Mouse (Mus musculus): ENCODE results near the gene Usp2. TPM values are rescaled to one million over a fixed set of nuclear protein-coding genes. Genes with fewer than 3 reads are reported as not detected.
A peak's percentile ranks its signal among the peaks of the same experiment; 100 is the strongest.

The Usp2 gene
- total RNA-seq, 2 experiments from 2014 or later, result 71.9 to 87.1 TPM

DNA sequence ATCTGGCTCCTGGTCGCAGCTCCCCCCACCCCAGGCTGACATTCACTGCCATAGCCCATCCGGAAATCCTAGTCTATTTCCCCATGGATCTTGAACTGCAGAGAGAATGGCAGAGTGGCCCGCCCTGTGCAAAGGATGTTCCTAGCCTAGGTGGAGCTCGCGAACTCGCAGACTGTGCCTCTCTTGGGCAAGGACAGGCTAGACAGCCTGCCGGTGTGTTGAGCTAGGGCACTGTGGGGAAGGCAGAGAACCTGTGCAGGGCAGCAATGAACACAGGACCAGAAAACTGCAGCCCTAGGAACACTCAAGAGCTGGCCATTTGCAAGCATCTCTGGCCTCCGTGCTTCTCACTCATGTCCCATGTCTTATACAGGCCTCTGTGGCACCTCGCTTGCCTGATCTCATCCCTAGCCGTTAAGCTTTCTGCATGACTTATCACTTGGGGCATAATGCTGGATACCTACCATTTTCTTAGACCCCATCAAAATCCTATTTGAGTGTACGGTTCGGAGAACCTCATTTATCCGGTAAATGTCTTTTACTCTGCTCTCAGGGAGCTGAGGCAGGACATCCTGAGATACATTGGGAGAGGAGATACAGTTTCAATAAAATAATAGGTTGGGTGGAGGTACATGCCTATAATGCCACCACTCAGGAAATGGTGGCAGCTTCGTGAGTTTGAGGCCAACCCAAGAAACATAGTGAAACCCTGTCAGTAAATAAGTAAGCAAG lies 22.2 kb upstream of the Usp2 start:
- DNase-seq (ENCODE audit: low spot score in 2 of 2), result peak in 1 of 2 experiments; percentile 51
- intact Hi-C loops (cut with DNase I), result loop anchor here (5.0 kb wide), 1 partner anchor 37 kb away; no protein-coding TSS in a partner anchor

DNA sequence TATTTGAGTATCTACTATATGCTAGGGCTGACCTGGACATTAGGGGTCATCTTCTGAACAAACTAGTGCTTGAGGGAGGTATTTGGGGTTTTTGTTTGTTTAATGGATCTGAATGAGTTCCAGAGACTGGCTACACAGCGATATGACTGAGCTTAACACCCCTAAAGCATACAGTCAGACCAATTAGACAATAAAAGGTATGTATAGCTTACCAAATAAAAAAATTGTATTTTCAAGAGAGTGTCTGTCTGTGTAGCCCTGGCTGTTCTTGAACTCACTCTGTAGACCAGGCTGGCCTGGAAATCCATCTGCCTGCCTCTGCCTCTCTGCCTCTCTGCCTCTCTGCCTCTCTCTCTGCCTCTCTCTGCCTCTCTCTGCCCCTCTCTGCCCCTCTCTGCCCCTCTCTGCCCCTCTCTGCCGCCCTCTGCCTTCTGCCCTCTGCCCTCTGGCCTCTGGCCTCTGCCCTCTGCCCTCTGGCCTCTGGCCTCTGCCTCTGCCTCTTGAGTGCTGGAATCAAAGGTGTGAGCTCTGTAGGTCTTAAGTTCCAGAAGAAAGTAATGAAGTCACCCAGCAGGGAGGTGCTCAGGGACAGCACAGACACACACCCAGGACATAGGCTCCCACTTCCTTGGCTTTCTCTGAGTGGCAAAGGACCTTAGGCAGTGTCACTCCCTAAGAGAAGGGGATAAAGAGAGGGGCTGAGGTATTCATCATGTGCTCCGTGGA lies 21.5 kb upstream of the Usp2 start:
- intact Hi-C loops (cut with DNase I), result no loop called here
- no peak for DNase-seq (ENCODE audit: low spot score in 2 of 2)

DNA sequence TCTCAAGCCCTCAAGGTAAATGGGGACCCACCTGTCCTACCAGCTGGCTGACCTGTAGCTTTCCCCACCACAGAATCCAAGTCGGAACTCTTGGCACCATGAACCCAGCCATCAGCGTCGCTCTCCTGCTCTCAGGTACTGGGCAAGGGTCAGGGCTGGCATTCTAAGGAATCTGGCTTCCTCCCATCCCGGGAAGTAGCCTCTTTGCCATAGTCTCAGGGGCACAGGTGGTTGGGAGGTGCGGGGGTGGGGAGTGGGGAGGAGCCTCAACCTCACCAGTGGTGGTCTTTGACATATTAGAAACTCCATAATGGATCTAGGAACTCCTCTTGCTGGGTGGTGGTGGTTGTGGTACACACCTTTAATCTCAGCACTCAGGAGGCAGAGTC lies 20.9 kb upstream of the Usp2 start:
- no peak for DNase-seq (ENCODE audit: low spot score in 2 of 2)
- intact Hi-C loops (cut with DNase I), result no loop called here

DNA sequence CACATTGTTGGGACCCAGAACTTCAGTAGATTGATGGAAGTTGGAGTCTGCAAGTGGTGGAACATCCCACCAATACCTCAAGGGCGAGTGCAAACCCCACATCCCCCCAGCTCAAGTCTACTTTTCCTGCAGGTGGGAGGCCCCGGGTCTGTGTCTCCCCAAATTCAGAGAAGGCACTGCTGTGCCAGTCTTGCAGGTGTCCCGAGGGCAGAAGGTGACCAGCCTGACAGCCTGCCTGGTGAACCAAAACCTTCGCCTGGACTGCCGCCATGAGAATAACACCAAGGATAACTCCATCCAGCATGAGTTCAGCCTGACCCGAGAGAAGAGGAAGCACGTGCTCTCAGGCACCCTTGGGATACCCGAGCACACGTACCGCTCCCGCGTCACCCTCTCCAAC lies 20.4 kb upstream of the Usp2 start:
- intact Hi-C loops (cut with DNase I), result no loop called here
- no peak for DNase-seq (ENCODE audit: low spot score in 2 of 2)

DNA sequence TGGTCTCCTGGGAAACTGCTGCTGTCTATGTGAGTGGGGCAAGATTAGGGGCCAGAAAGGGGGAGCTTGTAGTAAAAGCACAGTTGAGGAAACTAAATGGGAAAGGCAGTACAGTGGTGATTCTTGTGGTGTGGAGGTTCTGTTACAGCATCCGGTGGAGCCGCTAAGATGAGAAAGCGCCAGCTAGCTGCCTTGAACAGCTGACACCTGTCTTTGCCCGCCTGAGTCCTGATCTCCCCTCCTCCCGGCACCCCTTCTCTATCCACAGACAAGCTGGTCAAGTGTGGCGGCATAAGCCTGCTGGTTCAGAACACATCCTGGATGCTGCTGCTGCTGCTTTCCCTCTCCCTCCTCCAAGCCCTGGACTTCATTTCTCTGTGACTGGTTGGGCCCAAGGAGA lies 19.8 kb upstream of the Usp2 start:
- intact Hi-C loops (cut with DNase I), result no loop called here
- DNase-seq (ENCODE audit: low spot score in 2 of 2), result no peak

DNA sequence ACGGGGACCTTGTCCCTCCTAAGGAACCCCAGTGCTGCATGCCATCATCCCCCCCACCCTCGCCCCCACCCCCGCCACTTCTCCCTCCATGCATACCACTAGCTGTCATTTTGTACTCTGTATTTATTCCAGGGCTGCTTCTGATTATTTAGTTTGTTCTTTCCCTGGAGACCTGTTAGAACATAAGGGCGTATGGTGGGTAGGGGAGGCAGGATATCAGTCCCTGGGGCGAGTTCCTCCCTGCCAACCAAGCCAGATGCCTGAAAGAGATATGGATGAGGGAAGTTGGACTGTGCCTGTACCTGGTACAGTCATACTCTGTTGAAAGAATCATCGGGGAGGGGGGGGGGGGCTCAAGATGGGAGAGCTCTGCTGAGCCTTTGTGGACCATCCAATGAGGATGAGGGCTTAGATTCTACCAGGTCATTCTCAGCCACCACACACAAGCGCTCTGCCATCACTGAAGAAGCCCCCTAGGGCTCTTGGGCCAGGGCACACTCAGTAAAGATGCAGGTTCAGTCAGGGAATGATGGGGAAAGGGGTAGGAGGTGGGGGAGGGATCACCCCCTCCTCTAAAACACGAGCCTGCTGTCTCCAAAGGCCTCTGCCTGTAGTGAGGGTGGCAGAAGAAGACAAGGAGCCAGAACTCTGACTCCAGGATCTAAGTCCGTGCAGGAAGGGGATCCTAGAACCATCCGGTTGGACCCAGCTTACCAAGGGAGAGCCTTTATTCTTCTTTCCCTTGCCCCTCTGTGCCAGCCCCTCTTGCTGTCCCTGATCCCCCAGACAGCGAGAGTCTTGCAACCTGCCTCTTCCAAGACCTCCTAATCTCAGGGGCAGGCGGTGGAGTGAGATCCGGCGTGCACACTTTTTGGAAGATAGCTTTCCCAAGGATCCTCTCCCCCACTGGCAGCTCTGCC lies 19.0 kb upstream of the Usp2 start:
- no peak for DNase-seq (ENCODE audit: low spot score in 2 of 2)
- intact Hi-C loops (cut with DNase I), result no loop called here

DNA sequence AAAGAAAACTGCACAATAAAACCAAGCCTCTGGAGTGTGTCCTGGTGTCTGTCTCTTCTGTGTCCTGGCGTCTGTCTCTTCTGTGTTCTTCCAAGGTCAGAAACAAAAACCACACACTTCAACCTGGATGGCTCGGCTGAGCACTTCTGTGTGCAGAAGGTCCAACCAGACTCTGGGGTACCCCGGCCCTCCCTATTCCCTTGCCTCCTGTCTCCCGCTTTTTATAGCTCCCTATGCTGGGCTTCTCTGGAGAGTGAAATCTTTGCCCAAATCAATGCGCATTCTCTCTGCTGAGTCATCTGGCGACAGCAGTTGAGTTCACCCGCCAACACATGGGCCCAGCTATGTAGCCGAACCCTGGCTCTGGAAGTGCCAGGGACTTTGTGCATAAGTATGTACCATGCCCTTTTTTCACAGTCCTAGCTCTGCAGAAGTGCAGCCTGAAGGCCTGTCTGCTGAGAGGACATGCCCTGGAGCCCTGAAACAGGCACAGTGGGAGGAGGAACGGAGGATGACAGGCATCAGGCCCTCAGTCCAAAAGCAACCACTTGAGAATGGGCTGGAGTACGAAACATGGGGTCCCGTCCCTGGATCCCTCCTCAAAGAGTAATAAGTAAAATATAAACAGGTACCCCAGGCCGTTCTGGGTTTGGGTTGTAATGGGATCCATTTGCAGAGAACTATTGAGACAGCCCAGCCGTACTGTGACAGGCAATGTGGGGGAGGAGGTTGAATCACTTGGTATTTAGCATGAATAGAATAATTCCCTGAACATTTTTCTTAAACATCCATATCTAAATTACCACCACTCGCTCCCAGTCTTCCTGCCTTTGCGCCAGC lies 18.1 kb upstream of the Usp2 start:
- DNase-seq (ENCODE audit: low spot score in 2 of 2), result peak; percentile 52 to 55
- intact Hi-C loops (cut with DNase I), result no loop called here

DNA sequence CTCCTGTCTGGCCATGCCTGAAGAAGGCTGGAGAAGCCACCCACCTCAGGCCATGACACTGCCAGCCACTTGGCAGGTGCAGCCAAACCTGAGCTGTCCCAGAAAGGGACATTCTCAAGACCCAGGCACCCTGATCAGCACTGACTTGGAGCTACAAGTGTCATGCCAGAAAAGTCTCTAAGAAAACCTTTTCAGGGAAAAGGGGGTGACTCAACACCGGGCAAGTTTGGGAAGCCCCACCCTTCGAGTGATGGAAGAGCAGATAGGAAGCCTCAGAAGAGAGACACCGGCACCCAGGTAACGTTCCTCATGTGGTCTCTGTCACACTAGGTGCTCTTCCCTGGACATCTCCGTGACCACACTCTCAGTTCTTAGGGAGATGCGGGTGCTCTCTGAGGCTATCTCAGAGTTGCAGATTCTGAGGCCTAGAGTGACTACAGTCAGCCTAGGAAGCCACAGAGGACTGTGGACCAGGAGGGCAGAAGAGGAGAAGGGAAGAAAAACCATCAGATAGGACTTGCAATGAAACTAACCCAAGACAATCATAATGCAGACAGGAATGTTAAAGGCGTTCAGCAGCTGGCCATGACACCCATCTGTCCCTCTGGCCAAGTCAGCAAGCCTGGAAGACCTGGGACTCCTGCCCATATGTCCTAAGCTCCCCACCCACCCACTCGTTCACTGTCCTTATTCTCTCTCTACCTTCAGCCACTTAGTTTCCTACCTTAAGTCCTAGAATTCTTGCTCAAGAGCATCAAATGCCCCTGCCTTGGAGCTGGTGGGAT lies 17.2 kb upstream of the Usp2 start:
- intact Hi-C loops (cut with DNase I), result no loop called here
- DNase-seq (ENCODE audit: low spot score in 2 of 2), result no peak

DNA sequence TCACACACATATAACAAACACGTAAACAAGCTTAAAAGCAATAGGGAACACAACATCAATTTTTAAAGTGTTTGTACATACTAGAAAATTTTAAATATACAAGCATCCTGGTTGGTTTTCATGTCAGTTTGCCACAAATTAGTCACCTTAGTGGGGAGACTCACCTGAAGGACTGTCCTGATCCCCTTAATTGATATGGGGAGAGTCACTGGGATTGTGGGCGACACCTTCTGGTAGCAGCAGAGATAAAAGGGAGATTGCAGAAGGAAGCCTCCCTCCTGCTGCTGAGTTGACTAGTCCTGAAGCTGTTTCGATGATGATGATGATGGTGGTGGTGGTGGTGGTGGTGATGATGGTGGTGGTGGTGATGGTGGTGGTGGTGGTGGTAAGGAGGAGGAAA lies 14.0 kb upstream of the Usp2 start:
- DNase-seq (ENCODE audit: low spot score in 2 of 2), result no peak
- intact Hi-C loops (cut with DNase I), result no loop called here

DNA sequence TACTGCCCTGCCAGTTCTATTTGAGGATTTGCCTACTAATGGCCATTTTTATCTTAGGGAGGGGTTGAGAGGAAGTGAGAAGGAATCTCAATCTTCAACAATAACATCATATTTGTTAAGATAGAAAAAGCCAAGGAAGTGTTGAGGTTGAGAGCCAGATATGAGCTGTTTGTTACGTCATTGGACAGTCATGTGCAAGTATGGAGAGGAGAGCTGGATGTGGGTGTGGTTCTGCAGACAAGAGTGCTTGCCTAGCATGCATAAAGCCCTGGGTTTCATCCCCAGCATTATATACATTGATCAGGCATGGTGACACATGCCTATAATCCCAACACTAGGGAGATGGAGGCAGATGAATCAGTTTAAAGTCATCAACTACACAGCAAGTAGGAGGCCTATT lies 12.9 kb upstream of the Usp2 start:
- no peak for DNase-seq (ENCODE audit: low spot score in 2 of 2)
- intact Hi-C loops (cut with DNase I), result no loop called here

DNA sequence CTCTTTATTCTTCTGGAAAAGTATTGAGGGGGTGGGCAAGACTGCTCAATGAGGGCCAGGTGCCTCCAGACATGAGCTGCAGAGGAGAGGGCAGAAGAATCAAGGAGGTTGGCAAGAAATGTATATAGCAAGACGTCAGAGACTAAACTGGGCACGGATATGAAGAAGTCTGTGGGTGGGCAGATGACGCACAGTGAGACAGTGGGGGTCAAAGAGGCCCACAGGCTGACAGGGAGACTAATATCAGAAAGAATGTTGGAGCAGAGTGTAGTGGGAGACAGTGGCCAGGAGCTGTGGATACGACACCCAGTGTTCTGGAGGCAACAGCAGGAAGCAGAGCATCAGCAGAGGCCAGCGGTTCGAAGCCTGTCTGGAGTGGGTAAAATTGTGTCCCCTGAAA lies 8.2 kb upstream of the Usp2 start:
- intact Hi-C loops (cut with DNase I), result no loop called here
- no peak for DNase-seq (ENCODE audit: low spot score in 2 of 2)

DNA sequence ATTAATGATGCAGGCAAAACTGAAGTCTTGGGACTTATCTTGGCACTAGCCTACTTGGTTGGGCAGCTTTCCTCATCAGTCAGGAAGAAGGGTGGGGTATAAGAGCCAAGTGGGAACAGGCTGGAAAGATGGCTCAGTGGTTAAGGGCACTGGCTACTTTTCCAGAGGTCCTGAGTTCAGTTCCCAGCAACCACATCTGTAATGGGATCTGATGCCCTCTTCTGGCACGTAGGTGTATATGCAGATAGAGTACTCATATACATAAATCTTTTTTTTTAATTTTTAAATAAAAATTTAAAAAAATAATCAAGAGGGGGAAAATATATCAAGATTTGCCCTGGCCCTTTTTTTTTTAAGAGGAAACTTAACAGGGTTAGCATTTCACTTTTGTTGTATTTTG lies 1.6 kb upstream of the Usp2 start:
- DNase-seq (ENCODE audit: low spot score in 2 of 2), result no peak
- intact Hi-C loops (cut with DNase I), result loop anchor here (5.0 kb wide), 1 partner anchor 42 kb away; the partner anchor contains the start of gene C1qtnf5

DNA sequence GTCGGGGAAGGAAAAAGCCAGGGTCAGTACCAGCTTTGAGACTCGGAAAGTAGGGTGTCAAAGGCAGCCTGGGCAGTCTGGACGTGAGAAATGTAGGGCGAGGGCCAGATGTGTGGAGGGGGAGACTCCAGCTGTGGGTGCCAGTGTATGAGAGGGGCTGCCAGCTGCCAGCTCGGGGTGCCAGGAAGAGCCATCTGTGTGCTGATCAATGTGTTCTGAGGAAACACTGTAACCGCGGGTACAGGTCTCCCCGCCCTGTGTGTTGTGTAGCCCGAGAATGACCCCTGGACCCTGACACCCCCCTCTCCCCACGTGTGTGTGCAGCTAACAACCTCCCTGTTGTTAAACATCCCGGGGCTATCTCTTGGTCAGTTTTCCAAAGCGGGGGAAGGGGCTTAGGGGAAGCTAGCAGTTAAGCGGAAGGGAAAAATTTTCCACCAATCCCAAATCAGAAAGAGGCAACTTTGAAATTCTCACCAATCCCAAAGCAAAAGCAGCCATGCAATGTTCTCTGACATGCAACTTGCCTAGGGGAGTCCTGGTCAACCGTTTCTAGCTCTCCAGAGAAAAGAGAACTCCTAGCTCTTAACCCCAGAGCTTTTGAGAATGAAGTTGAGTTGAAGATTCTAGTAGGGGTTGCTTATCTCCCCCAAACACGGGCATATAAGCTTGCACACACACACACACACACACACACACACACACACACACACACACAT lies 579 bp downstream of the Usp2 start:
- no peak for DNase-seq (ENCODE audit: low spot score in 2 of 2)

DNA sequence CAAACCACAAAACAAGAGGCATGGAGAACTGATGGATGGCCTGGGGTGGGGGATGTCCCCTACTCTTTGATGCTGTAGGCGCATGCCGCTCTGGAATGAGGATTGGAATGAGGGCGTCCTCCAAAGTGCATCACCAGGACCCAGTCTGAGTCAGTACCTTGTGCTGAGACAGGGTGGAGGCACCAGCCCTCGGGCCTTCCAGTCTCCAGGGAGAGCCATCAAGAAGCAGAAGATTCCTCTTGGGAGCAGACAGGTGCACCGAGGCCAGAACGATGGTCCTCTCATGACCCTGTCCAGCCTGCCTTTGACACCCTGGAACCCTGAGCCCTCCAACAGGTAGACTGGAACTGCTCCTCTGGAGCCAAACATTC lies 1.1 kb downstream of the Usp2 start:
- DNase-seq (ENCODE audit: low spot score in 2 of 2), result no peak
- intact Hi-C loops (cut with DNase I), result loop anchor here (5.0 kb wide), 1 partner anchor 39 kb away; the partner anchor contains the start of gene C1qtnf5

More for the DNA sequence above, 579 bp downstream of the Usp2 start:
- intact Hi-C loops (cut with DNase I), result loop anchor here (5.0 kb wide), 1 partner anchor 40 kb away; the partner anchor contains the start of gene C1qtnf5

DNA sequence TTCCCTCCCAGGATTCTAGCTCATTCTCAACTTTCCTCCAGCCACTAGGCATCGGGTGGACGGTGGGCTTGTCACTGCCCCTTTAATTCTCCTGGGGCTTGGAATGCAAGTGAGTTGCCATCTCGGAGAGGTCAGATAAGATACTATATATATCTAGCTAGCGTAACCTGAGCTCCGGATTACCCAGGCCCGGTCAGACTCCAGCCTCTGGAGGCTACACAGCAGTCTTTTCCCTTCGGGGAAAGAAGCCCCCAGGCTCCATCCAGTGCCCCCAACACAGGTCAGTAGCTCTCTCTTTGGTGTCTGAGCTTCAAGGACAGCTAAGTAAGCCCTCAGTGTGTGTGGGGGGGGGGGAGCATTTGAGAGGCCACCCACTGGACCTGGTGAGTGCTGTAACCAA lies 2.4 kb downstream of the Usp2 start:
- DNase-seq (ENCODE audit: low spot score in 2 of 2), result no peak
- intact Hi-C loops (cut with DNase I), result loop anchor here (5.0 kb wide), 1 partner anchor 38 kb away; the partner anchor contains the start of gene C1qtnf5

DNA sequence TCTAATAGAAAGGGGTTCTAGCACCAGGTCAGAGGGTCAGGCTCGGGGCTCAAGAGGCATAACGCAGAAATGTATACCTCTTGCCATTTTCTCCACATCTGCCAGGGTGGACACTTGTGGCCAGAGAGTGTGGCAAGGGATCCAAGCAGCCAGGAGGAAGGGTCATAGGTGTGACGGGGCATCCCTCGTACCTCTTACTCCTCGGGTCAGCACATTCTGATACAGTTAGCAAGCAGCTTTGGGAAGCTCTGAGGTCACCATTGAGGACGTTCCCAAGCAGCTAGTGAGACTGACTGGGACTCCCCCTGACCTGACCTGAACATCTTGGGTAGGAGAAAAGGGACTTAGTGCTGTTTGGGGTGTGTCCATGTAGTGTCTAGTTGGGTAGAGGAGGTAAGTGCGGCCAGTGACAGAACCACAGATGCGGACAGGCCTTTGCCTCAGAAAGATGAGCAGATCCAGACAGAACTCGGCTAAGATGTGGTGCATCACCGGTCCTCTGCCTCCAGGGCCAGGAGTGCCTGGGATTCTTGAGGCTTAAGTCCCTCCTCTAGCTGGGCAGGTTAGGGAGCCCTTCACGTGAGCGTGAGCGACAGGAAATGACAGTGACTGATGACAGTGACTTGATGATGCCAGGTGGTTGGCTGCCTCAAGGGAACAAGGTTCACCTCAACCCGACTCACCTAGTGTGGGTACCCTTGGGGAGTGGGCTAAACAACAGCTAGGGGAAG lies 3.5 kb downstream of the Usp2 start:
- intact Hi-C loops (cut with DNase I), result no loop called here
- DNase-seq (ENCODE audit: low spot score in 2 of 2), result no peak

DNA sequence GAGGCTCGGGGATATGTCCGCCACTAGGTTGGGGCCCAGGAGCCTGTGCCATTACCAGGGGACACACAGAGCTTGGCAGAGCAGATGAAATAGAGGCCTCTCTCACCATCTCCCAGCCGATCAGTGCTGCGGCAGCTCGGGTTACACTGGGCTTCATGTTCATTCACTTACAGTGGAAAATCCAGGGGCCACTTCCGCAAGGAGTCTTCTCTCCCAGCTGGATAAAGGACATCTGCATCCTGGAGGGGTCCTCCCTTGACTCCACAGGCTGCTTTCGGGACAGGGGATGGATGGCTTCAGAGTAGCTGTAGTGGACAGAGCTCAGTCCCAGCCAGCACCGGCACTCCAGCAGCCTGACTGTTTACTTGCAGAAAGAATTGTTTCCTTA lies 4.0 kb downstream of the Usp2 start:
- intact Hi-C loops (cut with DNase I), result no loop called here
- no peak for DNase-seq (ENCODE audit: low spot score in 2 of 2)

Measured in left cerebral cortex, postnatal 14 days (tissue).